Mouse (Mus musculus): ENCODE results near the gene Ubald2.

DNA sequence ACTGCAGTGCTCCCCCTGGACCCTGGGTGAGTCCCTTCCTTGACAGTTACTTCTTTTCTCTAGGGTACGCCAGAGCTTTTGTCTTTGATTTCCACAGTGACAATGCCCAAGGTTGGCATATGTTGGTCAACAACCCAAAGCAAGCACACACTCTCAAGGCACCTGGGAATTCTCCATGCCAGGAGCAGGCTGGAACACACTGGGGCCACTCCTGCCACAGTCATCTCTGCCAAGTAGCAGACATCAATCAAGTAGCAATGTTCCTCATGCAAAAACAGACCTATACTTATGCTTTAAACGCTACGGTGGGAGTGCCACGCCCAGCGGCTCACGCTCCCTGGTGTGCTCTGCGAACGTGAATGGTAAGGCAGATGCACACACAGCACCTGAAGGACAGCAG, 47.1 kb downstream of the Ubald2 start:
- TF ChIP-seq CHD2 (IDR thresholded peaks at IDR 0.05; ENCODE audit: low read depth, low read length): no peak
- TF ChIP-seq ZC3H11A (IDR thresholded peaks at IDR 0.05; ENCODE audit: borderline replicate concordance, low read depth, low read length): no peak
